Mouse (Mus musculus): Measurements from ENCODE around the gene Slc45a1. TPM values are rescaled to one million over a fixed set of nuclear protein-coding genes. Genes with fewer than 3 reads are reported as not detected.

The Slc45a1 gene
- polyA plus RNA-seq, 1 experiment from 2014 or later = 1.1 TPM

- H3K36me3 ChIP-seq (ENCODE audit: control insufficient read depth, insufficient read depth, low read length) = peaks cover 42% of the 10 kb centered on the region
- WGBS = 96% methylated on average over 20 of the region's 20 CpGs
- no peak overlapping the region for H3K4me2 ChIP-seq (ENCODE audit: low read depth, low read length)
Observed at GRCm38 (mm10) chr4:150616841-150617240, 35.1 kb downstream of the Slc45a1 start.

GRCm38 (mm10) chr4:150616029-150616420, 35.9 kb downstream of the Slc45a1 start:
- Histone ChIP-seq H3K4me1 (ENCODE audit: control insufficient read depth, insufficient read depth, low read length) (no peaks in the 10 kb centered on the region), H3K27me3 (ENCODE audit: control insufficient read depth, insufficient read depth, low read length) (no peaks in the 10 kb centered on the region), H3K27ac (ENCODE audit: low read length) (no peak overlapping the region), H3K36me3 (ENCODE audit: control insufficient read depth, insufficient read depth, low read length) (peaks cover 44% of the 10 kb centered on the region), H3K4me2 (ENCODE audit: low read depth, low read length) (no peak overlapping the region), H3K9me3 (replicated peaks; ENCODE audit: control insufficient read depth, low read length) (no peaks in the 10 kb centered on the region), H3K4me3 (replicated peaks; ENCODE audit: low read length) (no peak overlapping the region), H3K9ac (ENCODE audit: low read length) (no peak overlapping the region; the same call in 1 of the 2 replicates)
- no peak for ATAC-seq (ENCODE audit: insufficient read depth, low FRiP score)
- 84% methylated on average over 13 of the region's 13 CpGs for WGBS

More at GRCm38 (mm10) chr4:150616841-150617240, 35.1 kb downstream of the Slc45a1 start:
- no peak for ATAC-seq (ENCODE audit: insufficient read depth, low FRiP score)
- H3K27ac ChIP-seq (ENCODE audit: low read length) = no peak overlapping the region
- H3K4me1 ChIP-seq (ENCODE audit: control insufficient read depth, insufficient read depth, low read length) = no peaks in the 10 kb centered on the region
- no peak overlapping the region for H3K4me3 ChIP-seq (replicated peaks; ENCODE audit: low read length)
- H3K9ac ChIP-seq (ENCODE audit: low read length) = no peak overlapping the region
- H3K9me3 ChIP-seq (replicated peaks; ENCODE audit: control insufficient read depth, low read length) = no peaks in the 10 kb centered on the region
- H3K27me3 ChIP-seq (ENCODE audit: control insufficient read depth, insufficient read depth, low read length) = no peaks in the 10 kb centered on the region

DNA sequence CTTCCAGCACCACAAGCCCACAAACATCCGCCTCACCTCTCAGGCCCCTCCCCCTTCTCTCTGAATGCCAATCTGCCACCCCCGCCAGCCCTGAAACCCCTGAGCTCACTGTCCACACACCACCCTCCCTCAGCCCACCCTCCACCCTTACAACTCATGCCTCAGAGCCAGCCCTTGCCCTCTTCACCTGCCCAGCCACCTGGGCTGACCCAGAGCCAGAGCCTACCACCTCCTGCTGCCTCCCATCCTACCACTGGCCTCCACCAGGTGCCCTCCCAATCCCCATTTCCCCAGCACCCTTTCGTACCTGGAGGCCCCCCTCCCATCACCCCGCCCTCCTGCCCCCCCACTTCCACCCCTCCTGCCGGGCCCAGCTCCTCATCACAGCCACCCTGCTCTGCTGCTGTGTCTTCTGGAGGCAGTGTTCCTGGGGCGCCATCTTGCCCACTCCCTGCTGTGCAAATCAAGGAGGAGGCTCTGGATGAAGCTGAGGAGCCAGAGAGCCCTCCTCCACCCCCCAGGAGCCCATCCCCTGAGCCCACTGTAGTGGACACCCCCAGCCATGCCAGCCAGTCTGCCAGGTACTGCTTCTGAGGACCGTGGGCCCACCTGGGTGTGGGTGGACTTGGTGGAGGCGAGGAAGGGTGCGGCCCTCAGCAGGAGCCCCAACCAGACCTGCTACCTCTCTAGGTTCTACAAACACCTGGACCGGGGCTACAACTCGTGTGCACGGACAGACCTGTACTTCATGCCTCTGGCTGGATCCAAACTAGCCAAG, 36.5 kb downstream of the Slc45a1 start:
- no peak overlapping the region for H3K4me3 ChIP-seq (replicated peaks; ENCODE audit: low read length)
- no peaks in the 10 kb centered on the region for H3K9me3 ChIP-seq (replicated peaks; ENCODE audit: control insufficient read depth, low read length)
- H3K27me3 ChIP-seq (ENCODE audit: control insufficient read depth, insufficient read depth, low read length) = no peaks in the 10 kb centered on the region
- H3K4me2 ChIP-seq (ENCODE audit: low read depth, low read length) = no peak overlapping the region
- no peak for ATAC-seq (ENCODE audit: insufficient read depth, low FRiP score)
- no peaks in the 10 kb centered on the region for H3K4me1 ChIP-seq (ENCODE audit: control insufficient read depth, insufficient read depth, low read length)
- no peak overlapping the region; the same call in 1 of the 2 replicates for H3K9ac ChIP-seq (ENCODE audit: low read length)
- H3K36me3 ChIP-seq (ENCODE audit: control insufficient read depth, insufficient read depth, low read length) = peaks cover 44% of the 10 kb centered on the region
- WGBS = 77% methylated on average over 12 of the region's 12 CpGs
- H3K27ac ChIP-seq (ENCODE audit: low read length) = no peak overlapping the region

GRCm38 (mm10) chr4:150613715-150614114, 38.3 kb downstream of the Slc45a1 start:
- Histone ChIP-seq H3K27me3 (ENCODE audit: control insufficient read depth, insufficient read depth, low read length) (no peaks in the 10 kb centered on the region), H3K27ac (ENCODE audit: low read length) (no peak overlapping the region), H3K9me3 (replicated peaks; ENCODE audit: control insufficient read depth, low read length) (no peaks in the 10 kb centered on the region), H3K4me2 (ENCODE audit: low read depth, low read length) (no peak overlapping the region), H3K4me1 (ENCODE audit: control insufficient read depth, insufficient read depth, low read length) (no peaks in the 10 kb centered on the region), H3K9ac (ENCODE audit: low read length) (no peak overlapping the region), H3K4me3 (replicated peaks; ENCODE audit: low read length) (no peak overlapping the region), H3K36me3 (ENCODE audit: control insufficient read depth, insufficient read depth, low read length) (peaks cover 37% of the 10 kb centered on the region)
- WGBS = 90% methylated on average over 7 of the region's 7 CpGs
- no peak for ATAC-seq (ENCODE audit: insufficient read depth, low FRiP score)

DNA sequence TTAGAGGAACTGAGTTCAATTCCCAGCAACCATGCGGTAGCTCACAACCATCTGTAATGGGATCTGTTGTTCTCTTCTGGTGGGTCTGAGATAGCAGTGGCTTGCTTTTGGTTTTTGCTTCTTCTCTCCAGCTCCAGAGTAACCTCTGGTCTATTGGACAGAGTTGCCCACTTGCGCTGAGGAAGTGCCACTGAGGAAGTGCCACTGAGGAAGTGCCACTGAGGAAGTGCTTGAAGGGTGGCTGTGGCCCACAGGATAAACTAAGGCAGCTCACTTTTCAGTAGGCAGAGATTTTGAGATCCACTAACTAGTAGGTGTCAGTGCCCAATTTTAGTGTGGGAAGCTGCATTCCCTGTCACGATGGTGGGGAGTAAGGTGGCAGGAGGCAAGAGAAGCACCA, 43.3 kb downstream of the Slc45a1 start:
- no peak overlapping the region for H3K4me3 ChIP-seq (replicated peaks; ENCODE audit: low read length)
- H3K9me3 ChIP-seq (replicated peaks; ENCODE audit: control insufficient read depth, low read length) = no peaks in the 10 kb centered on the region
- H3K27ac ChIP-seq (ENCODE audit: low read length) = no peak overlapping the region
- H3K4me2 ChIP-seq (ENCODE audit: low read depth, low read length) = no peak overlapping the region
- no peak overlapping the region for H3K9ac ChIP-seq (ENCODE audit: low read length)
- no peaks in the 10 kb centered on the region for H3K27me3 ChIP-seq (ENCODE audit: control insufficient read depth, insufficient read depth, low read length)
- peaks cover 6% of the 10 kb centered on the region; the same call in 1 of the 2 replicates for H3K4me1 ChIP-seq (ENCODE audit: control insufficient read depth, insufficient read depth, low read length)
- WGBS = 88% methylated on average over 3 of the region's 3 CpGs
- ATAC-seq (ENCODE audit: insufficient read depth, low FRiP score) = no peak
- peaks cover 13% of the 10 kb centered on the region for H3K36me3 ChIP-seq (ENCODE audit: control insufficient read depth, insufficient read depth, low read length)

- Histone ChIP-seq H3K4me3 (replicated peaks; ENCODE audit: low read length) (no peak overlapping the region), H3K4me2 (ENCODE audit: low read depth, low read length) (no peak overlapping the region), H3K36me3 (ENCODE audit: control insufficient read depth, insufficient read depth, low read length) (no peaks in the 10 kb centered on the region), H3K4me1 (ENCODE audit: control insufficient read depth, insufficient read depth, low read length) (peaks cover 6% of the 10 kb centered on the region; the same call in 1 of the 2 replicates), H3K9ac (ENCODE audit: low read length) (no peak overlapping the region), H3K27me3 (ENCODE audit: control insufficient read depth, insufficient read depth, low read length) (no peaks in the 10 kb centered on the region), H3K9me3 (replicated peaks; ENCODE audit: control insufficient read depth, low read length) (no peaks in the 10 kb centered on the region), H3K27ac (ENCODE audit: low read length) (peak overlapping the region; percentile 8; the same call in 1 of the 2 replicates)
- 63% methylated on average over 3 of the region's 3 CpGs for WGBS
- ATAC-seq (ENCODE audit: insufficient read depth, low FRiP score) = no peak
Observed at GRCm38 (mm10) chr4:150606449-150607161, 45.4 kb downstream of the Slc45a1 start.

- Histone ChIP-seq H3K27me3 (ENCODE audit: control insufficient read depth, insufficient read depth, low read length) (no peaks in the 10 kb centered on the region), H3K4me1 (ENCODE audit: control insufficient read depth, insufficient read depth, low read length) (peaks cover 6% of the 10 kb centered on the region; the same call in 1 of the 2 replicates), H3K9me3 (replicated peaks; ENCODE audit: control insufficient read depth, low read length) (no peaks in the 10 kb centered on the region), H3K9ac (ENCODE audit: low read length) (no peak overlapping the region), H3K27ac (ENCODE audit: low read length) (no peak overlapping the region), H3K4me2 (ENCODE audit: low read depth, low read length) (no peak overlapping the region), H3K36me3 (ENCODE audit: control insufficient read depth, insufficient read depth, low read length) (no peaks in the 10 kb centered on the region), H3K4me3 (replicated peaks; ENCODE audit: low read length) (no peak overlapping the region)
- 88% methylated on average over 3 of the region's 3 CpGs for WGBS
- ATAC-seq (ENCODE audit: insufficient read depth, low FRiP score) = no peak
Observed at GRCm38 (mm10) chr4:150605804-150606203, 46.2 kb downstream of the Slc45a1 start.

- H3K4me2 ChIP-seq (ENCODE audit: low read depth, low read length) = no peak overlapping the region
- no peaks in the 10 kb centered on the region for H3K36me3 ChIP-seq (ENCODE audit: control insufficient read depth, insufficient read depth, low read length)
- ATAC-seq (ENCODE audit: insufficient read depth, low FRiP score) = no peak
- H3K9ac ChIP-seq (ENCODE audit: low read length) = no peak overlapping the region
- WGBS = 95% methylated on average over 1 of the region's 1 CpGs
- H3K9me3 ChIP-seq (replicated peaks; ENCODE audit: control insufficient read depth, low read length) = no peaks in the 10 kb centered on the region
- no peak overlapping the region for H3K27ac ChIP-seq (ENCODE audit: low read length)
- peaks cover 14% of the 10 kb centered on the region for H3K4me1 ChIP-seq (ENCODE audit: control insufficient read depth, insufficient read depth, low read length)
- no peak overlapping the region for H3K4me3 ChIP-seq (replicated peaks; ENCODE audit: low read length)
- no peaks in the 10 kb centered on the region for H3K27me3 ChIP-seq (ENCODE audit: control insufficient read depth, insufficient read depth, low read length)
Observed at GRCm38 (mm10) chr4:150603366-150604061, 48.5 kb downstream of the Slc45a1 start.

DNA sequence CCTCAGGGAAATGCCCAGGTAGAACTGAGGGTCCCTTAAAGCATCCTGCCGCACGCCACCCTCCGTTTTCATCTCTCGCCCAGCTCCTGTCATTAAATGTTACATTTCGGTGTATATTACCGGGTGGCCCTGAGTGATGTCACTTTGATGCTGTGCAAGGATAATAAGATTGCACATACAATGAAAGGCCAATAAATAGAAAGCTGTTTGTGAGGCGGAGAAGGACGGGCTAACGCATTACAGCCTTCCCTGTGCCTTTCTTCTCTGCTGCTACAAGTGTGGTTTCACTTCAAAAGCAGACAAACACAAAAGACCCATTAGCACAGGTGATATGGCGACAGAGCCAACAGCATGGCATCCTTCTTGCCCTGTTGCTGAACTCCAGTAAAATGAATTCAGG, 50.5 kb downstream of the Slc45a1 start:
- WGBS = 82% methylated on average over 10 of the region's 10 CpGs
- Histone ChIP-seq H3K4me1 (ENCODE audit: control insufficient read depth, insufficient read depth, low read length) (peaks cover 21% of the 10 kb centered on the region), H3K4me3 (replicated peaks; ENCODE audit: low read length) (no peak overlapping the region), H3K27ac (ENCODE audit: low read length) (no peak overlapping the region), H3K9me3 (replicated peaks; ENCODE audit: control insufficient read depth, low read length) (no peaks in the 10 kb centered on the region), H3K27me3 (ENCODE audit: control insufficient read depth, insufficient read depth, low read length) (no peaks in the 10 kb centered on the region), H3K9ac (ENCODE audit: low read length) (no peak overlapping the region), H3K4me2 (ENCODE audit: low read depth, low read length) (no peak overlapping the region), H3K36me3 (ENCODE audit: control insufficient read depth, insufficient read depth, low read length) (no peaks in the 10 kb centered on the region)
- ATAC-seq (ENCODE audit: insufficient read depth, low FRiP score) = no peak

Data from stomach, embryonic 16.5 days (tissue).